Mouse (Mus musculus) erythroblast, embryonic 14.5 days (primary cell): ENCODE data around the gene Ice1. TPM values are rescaled to one million over a fixed set of nuclear protein-coding genes. Genes with fewer than 3 reads are reported as not detected.

Experiments
- H3K27me3 ChIP-seq: 2 replicates; pipeline ENCODE4 v1.6.1; 2012; ENCODE audit warnings: inconsistent platforms; ENCODE audit not compliant: control insufficient read depth
- H3K36me3 ChIP-seq: 2 replicates; pipeline ENCODE4 v1.6.1; 2012; ENCODE audit warnings: mild to moderate bottlenecking, inconsistent platforms; ENCODE audit not compliant: control insufficient read depth
- H3K4me1 ChIP-seq: 2 replicates; pipeline ENCODE4 v1.6.1; 2012; ENCODE audit warnings: inconsistent platforms; ENCODE audit not compliant: control insufficient read depth
- H3K4me3 ChIP-seq: replicated peaks from 2 replicates; pipeline ENCODE3; 2012; ENCODE audit warnings: moderate library complexity, mild to moderate bottlenecking, inconsistent platforms
- H3K9me3 ChIP-seq: 2 replicates; pipeline ENCODE4 v1.6.1; 2012; ENCODE audit warnings: low read length, inconsistent platforms, mixed read lengths; ENCODE audit not compliant: control insufficient read depth
- GATA1 ChIP-seq: IDR thresholded peaks from 2 replicates; pipeline ENCODE4 v1.6.1; 2012; ENCODE audit warnings: low read length, inconsistent platforms, mixed read lengths
- TAL1 ChIP-seq: IDR thresholded peaks from 3 replicates; pipeline ENCODE4 v1.6.1; 2012; ENCODE audit warnings: low read length, inconsistent platforms, mixed read lengths
- polyA plus RNA-seq: library from polyadenylated mRNA; stranded (reverse); fragments of >175 nt; gene quantifications from 2 replicates; pipeline ENCODE4 v1.2.3, GENCODE M21; 2012

The Ice1 gene
- polyA plus RNA-seq: 0.11 and 0.30 TPM in 2 replicates

- H3K36me3 ChIP-seq: no peaks in the 10 kb centered on the region
- TF ChIP-seq GATA1: no peak
- no peak for TF ChIP-seq TAL1
- no peaks in the 10 kb centered on the region for H3K27me3 ChIP-seq
- H3K4me3 ChIP-seq: peak within 1 kb of the TSS; percentile 87
- H3K9me3 ChIP-seq: no peaks in the 10 kb centered on the region
- peaks cover 44% of the 10 kb centered on the region for H3K4me1 ChIP-seq
Measured at GRCm38 (mm10) chr13:70637282-70637661, at the start of gene Ice1. TSS of gene Ice1 (minus strand) at chr13:70637634.

GRCm38 (mm10) chr13:70685825-70686224, 48.4 kb upstream of the Ice1 start:
- Histone ChIP-seq H3K36me3 (no peaks in the 10 kb centered on the region), H3K27me3 (no peaks in the 10 kb centered on the region), H3K9me3 (no peaks in the 10 kb centered on the region), H3K4me1 (no peaks in the 10 kb centered on the region), H3K4me3 (no peak overlapping the region)
- no peak for TF ChIP-seq TAL1
- TF ChIP-seq GATA1: no peak

GRCm38 (mm10) chr13:70684976-70685609, 47.7 kb upstream of the Ice1 start:
- no peaks in the 10 kb centered on the region for H3K9me3 ChIP-seq
- no peak for TF ChIP-seq GATA1
- no peak for TF ChIP-seq TAL1
- no peaks in the 10 kb centered on the region for H3K27me3 ChIP-seq
- no peaks in the 10 kb centered on the region for H3K4me1 ChIP-seq
- H3K36me3 ChIP-seq: no peaks in the 10 kb centered on the region
- no peak overlapping the region for H3K4me3 ChIP-seq

DNA sequence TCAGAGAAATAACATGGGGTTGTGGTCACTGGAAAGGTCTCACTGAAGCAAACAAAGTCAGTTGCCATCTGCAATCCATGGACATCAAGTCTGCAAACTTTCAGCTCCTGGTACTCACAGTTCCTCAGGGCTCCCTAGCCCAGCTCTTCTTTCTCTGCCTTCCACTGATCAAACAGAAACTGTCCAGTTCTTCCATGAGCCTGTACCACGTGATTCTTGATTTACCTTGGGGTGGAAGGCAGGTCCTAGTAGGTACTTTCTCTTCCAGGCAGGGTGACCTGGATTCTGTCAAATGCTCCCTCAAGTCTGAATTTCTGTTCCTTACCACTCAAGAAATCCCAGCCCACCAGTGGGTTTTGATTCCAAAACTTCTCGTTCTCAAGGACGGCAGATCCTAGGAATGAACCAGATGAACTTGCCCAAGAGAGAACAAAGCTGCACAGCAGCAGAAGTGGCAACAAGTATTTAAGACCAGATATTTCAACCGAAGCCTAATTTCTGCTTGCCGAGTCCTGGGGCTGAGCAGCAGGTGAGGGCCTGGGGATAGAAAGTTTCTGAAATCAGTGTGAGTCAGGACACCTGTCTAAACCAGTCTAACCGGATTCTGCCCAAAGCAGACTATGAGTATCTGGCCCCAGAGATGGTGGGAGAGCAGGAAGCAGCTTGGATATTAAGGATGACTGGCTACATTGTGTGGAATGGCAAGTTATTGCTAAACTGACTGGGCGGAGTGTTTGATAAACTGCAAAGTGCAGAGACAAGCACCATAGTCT, 44.2 kb upstream of the Ice1 start:
- Histone ChIP-seq H3K4me1 (no peaks in the 10 kb centered on the region), H3K9me3 (no peaks in the 10 kb centered on the region), H3K36me3 (no peaks in the 10 kb centered on the region), H3K4me3 (no peak overlapping the region), H3K27me3 (no peaks in the 10 kb centered on the region)
- TF ChIP-seq TAL1 (no peak), GATA1 (no peak)

- TF ChIP-seq TAL1 (no peak), GATA1 (no peak)
- Histone ChIP-seq H3K4me1 (no peaks in the 10 kb centered on the region), H3K9me3 (no peaks in the 10 kb centered on the region), H3K27me3 (no peaks in the 10 kb centered on the region), H3K4me3 (no peak overlapping the region), H3K36me3 (no peaks in the 10 kb centered on the region)
Measured at GRCm38 (mm10) chr13:70680316-70680715, 42.9 kb upstream of the Ice1 start.

- H3K27me3 ChIP-seq: no peaks in the 10 kb centered on the region
- no peak overlapping the region for H3K4me3 ChIP-seq
- no peaks in the 10 kb centered on the region for H3K36me3 ChIP-seq
- TF ChIP-seq TAL1 (no peak), GATA1 (no peak)
- no peaks in the 10 kb centered on the region for H3K4me1 ChIP-seq
- H3K9me3 ChIP-seq: no peaks in the 10 kb centered on the region
Measured at GRCm38 (mm10) chr13:70677689-70678088, 40.3 kb upstream of the Ice1 start.

GRCm38 (mm10) chr13:70676243-70677183, 39.1 kb upstream of the Ice1 start:
- Histone ChIP-seq H3K27me3 (no peaks in the 10 kb centered on the region), H3K9me3 (no peaks in the 10 kb centered on the region), H3K36me3 (no peaks in the 10 kb centered on the region), H3K4me3 (no peak overlapping the region), H3K4me1 (no peaks in the 10 kb centered on the region)
- no peak for TF ChIP-seq TAL1
- no peak for TF ChIP-seq GATA1

DNA sequence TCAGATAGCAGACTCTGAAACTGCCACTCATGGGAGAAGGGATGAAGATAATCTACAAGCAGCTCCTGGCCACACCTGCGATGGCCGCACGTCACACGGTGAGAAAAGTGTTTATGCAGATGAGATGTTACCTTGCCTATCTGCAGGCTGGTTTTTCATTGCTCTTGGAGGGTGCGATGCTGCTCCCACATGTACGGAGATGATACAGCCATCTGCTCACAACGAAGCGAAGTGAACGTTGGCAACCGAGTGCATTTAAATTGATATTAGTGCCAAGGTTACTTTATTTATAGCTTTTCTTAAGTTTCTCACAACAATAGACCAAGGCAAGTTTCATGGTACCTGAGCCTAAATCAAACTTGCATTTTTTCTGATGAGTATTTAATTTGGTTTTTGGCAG, 37.6 kb upstream of the Ice1 start:
- no peaks in the 10 kb centered on the region for H3K36me3 ChIP-seq
- TF ChIP-seq GATA1: no peak
- no peak for TF ChIP-seq TAL1
- H3K4me1 ChIP-seq: no peaks in the 10 kb centered on the region
- no peak overlapping the region for H3K4me3 ChIP-seq
- H3K27me3 ChIP-seq: no peaks in the 10 kb centered on the region
- no peaks in the 10 kb centered on the region for H3K9me3 ChIP-seq

DNA sequence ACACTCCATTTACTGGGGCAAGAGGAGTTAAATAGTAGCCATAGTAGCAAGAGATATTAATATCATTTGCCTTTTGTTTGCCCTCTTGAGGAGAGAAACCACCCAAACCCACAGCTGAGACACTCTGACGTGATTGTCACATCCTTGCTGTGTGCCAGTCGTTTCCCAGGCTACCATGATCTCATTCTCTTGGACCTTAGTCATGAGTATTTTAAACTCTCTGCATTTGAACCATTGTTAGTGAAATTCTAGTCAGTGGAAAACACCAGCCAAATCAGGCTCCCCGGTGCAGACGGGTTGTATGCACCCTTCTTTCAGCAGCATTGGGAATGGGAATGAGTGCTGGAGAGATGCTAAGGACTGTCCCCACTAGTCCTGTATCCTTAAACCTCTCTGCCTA, 32.6 kb upstream of the Ice1 start:
- Histone ChIP-seq H3K27me3 (no peaks in the 10 kb centered on the region), H3K4me1 (no peaks in the 10 kb centered on the region), H3K9me3 (no peaks in the 10 kb centered on the region), H3K36me3 (no peaks in the 10 kb centered on the region), H3K4me3 (no peak overlapping the region)
- no peak for TF ChIP-seq TAL1
- no peak for TF ChIP-seq GATA1
